Mouse (Mus musculus) neural tube, embryonic 14.5 days (tissue): ENCODE results near the gene Gm3147. TPM values are rescaled to one million over a fixed set of nuclear protein-coding genes. Genes with fewer than 3 reads are reported as not detected.
"Not testable (repeated sequence)": the region's sequence is repeated elsewhere in the genome, so short reads cannot be mapped to it uniquely, and the experiment has no call there.

Source experiments
- ATAC-seq: fragments of 200-750 bp; cut with Nextera tagmentation; 2 replicates; pipeline ENCODE4 v1.8.0; 2017; ENCODE audit warnings: low read depth, mild to moderate bottlenecking, moderate TSS enrichment, moderate library complexity
- H3K27ac ChIP-seq: fragments of 300-500 bp; sonication (generic); 2 replicates; pipeline ENCODE4 v1.5.1; 2014; ENCODE audit warnings: low read depth, mild to moderate bottlenecking, control low read depth, low read length, moderate library complexity, mixed read lengths
- H3K27me3 ChIP-seq: fragments of 300-500 bp; sonication (generic); 2 replicates; pipeline ENCODE4 v1.6.1; 2014; ENCODE audit warnings: low read length; ENCODE audit not compliant: control insufficient read depth, insufficient read depth
- H3K36me3 ChIP-seq: fragments of 300-500 bp; sonication (generic); 2 replicates; pipeline ENCODE4 v1.6.1; 2014; ENCODE audit warnings: low read length, mixed read lengths; ENCODE audit not compliant: control insufficient read depth, insufficient read depth
- H3K4me1 ChIP-seq: fragments of 300-500 bp; sonication (generic); 2 replicates; pipeline ENCODE4 v1.6.1; 2014; ENCODE audit warnings: low read length; ENCODE audit not compliant: control insufficient read depth, insufficient read depth
- H3K4me2 ChIP-seq: fragments of 300-500 bp; sonication (generic); 2 replicates; pipeline ENCODE4 v1.6.1; 2014; ENCODE audit warnings: mild to moderate bottlenecking, low read depth, low read length, control low read depth
- H3K4me3 ChIP-seq: fragments of 300-500 bp; sonication (generic); 2 replicates; pipeline ENCODE4 v1.5.1; 2014; ENCODE audit warnings: low read depth, low read length, control low read depth, mixed read lengths
- H3K9ac ChIP-seq: fragments of 300-500 bp; sonication (generic); replicated peaks from 2 replicates; pipeline ENCODE4 v1.6.1; 2014; ENCODE audit warnings: low read depth, mild to moderate bottlenecking, control low read depth, low read length, mixed read lengths
- H3K9me3 ChIP-seq: fragments of 300-500 bp; sonication (generic); 2 replicates; pipeline ENCODE4 v1.6.1; 2016; ENCODE audit warnings: low read length; ENCODE audit not compliant: control insufficient read depth
- WGBS: fragments of 180-500 bp; shearing (Covaris S2); extraction: QIAGEN DNeasy Blood & Tissue Kit; methylation state at CpG from one replicate; pipeline ENCODE4 v1.1.7; 2014; 5-methylcytosine and 5-hydroxymethylcytosine counted together
- polyA plus RNA-seq: library from polyadenylated mRNA; unstranded; fragments of >200 nt; fragmentation: Nextera tagmentation; extraction: Ambion mirVana; gene quantifications from 2 replicates; pipeline ENCODE4 v1.2.1, GENCODE M21; 2014

Gene Gm3147
- polyA plus RNA-seq, result not detected in 2 replicates

DNA sequence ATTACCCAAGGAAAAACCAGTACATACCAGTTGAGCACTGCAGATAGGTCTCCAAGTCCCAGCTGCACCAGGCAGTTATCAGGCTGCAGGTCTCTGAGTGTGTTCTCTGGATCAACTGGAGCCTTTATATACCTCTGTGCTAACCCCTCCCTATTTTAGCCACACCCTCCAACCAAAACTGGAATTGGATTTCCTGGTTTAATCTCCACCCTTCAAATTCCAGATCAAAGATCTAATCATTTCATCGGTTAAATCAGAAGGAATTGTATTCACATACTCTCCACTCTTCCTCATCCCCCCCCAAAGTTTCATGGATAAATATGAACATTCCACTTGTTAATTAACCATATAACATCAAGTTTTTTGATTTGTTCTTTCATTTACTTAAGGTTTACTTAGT is at the start of gene Gm3147:
Gene Gm3147 (minus strand): TSS at position 101 of the 400 bp plus-strand sequence.
- not testable (repeated sequence) for H3K9ac ChIP-seq, H3K27ac ChIP-seq, H3K36me3 ChIP-seq, ATAC-seq, H3K4me3 ChIP-seq, H3K4me2 ChIP-seq, H3K9me3 ChIP-seq, H3K4me1 ChIP-seq, H3K27me3 ChIP-seq
- WGBS, result no CpG with 5 or more reads among the region's 1 CpGs

DNA sequence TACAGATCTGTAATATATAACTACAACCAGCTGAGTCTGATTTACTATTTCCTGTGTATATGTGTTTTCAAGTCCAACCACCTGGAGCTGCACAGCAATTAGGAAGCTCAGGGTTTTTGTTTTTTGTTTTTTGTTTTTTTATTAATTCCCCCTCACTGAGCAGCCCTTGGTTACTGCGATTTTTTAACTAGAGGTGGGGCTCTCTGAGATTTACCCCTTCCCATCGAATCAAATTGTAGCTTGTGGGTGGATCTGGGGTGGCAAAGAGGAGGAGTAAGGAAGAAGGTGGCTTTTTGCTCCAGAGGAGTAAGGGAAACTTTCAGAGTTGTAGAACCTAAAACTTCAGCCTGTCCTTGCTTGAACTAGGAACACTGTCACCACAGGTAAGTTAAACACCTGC is 31.9 kb upstream of the Gm3147 start, which contains the start of gene Gm6205:
Gene Gm6205 (plus strand): TSS at position 301 of the 400 bp plus-strand sequence.
- not testable (repeated sequence) for H3K4me2 ChIP-seq, H3K4me1 ChIP-seq, H3K27me3 ChIP-seq, H3K36me3 ChIP-seq, H3K9me3 ChIP-seq, ATAC-seq, H3K9ac ChIP-seq, H3K27ac ChIP-seq, H3K4me3 ChIP-seq
- WGBS, result no CpG with 5 or more reads among the region's 2 CpGs

GRCm38 (mm10) chr5:94623679-94624078 is 7.5 kb upstream of the Gm3147 start, which contains the start of gene Gm6509:
Gm6509 (plus strand) TSS chr5:94623979.
- H3K27ac ChIP-seq, H3K4me2 ChIP-seq, H3K9me3 ChIP-seq, H3K36me3 ChIP-seq, H3K27me3 ChIP-seq, H3K9ac ChIP-seq, H3K4me3 ChIP-seq, H3K4me1 ChIP-seq, ATAC-seq: not testable (repeated sequence)
- no CpG with 5 or more reads among the region's 2 CpGs for WGBS

Other genes with a start within 250 kb of the Gm3147 start
- gene Gm7682, start 170.6 kb downstream of the Gm3147 start, polyA plus RNA-seq, result not detected in 2 replicates
- not detected in 2 replicates for gene Gm3139, start 90.1 kb downstream of the Gm3147 start, polyA plus RNA-seq
- not detected in 2 replicates for gene Gm6509, start 7.6 kb upstream of the Gm3147 start, polyA plus RNA-seq
- not detected in 2 replicates for gene Gm6205, start 32.0 kb upstream of the Gm3147 start, polyA plus RNA-seq
- not detected in 2 replicates for gene Gm3183, start 249.1 kb upstream of the Gm3147 start, polyA plus RNA-seq